Mouse (Mus musculus): ENCODE results near the gene Camta1. TPM values are rescaled to one million over a fixed set of nuclear protein-coding genes. Genes with fewer than 3 reads are reported as not detected.

The Camta1 gene
- polyA plus RNA-seq, 1 experiment from 2014 or later, result 206 TPM

GRCm38 (mm10) chr4:151741249-151742137, 120.2 kb downstream of the Camta1 start:
- no peak overlapping the region for H3K27ac ChIP-seq (ENCODE audit: low read depth, low read length)

GRCm38 (mm10) chr4:151739348-151739956, 122.2 kb downstream of the Camta1 start:
- peak; percentile 14; the same call in 1 of the 2 replicates for ATAC-seq (ENCODE audit: low read depth)
- WGBS, result 79% methylated on average over 11 of the region's 12 CpGs

More at GRCm38 (mm10) chr4:151741249-151742137, 120.2 kb downstream of the Camta1 start:
- Histone ChIP-seq H3K4me2 (ENCODE audit: low read depth, low read length) (no peak overlapping the region), H3K4me3 (ENCODE audit: low read depth, low read length) (no peak overlapping the region), H3K4me1 (ENCODE audit: control insufficient read depth, insufficient read depth, low read length) (peaks cover 12% of the 10 kb centered on the region), H3K9me3 (ENCODE audit: control insufficient read depth, low read length) (no peaks in the 10 kb centered on the region), H3K9ac (replicated peaks; ENCODE audit: low read depth, low read length) (no peak overlapping the region), H3K27me3 (ENCODE audit: control insufficient read depth, insufficient read depth, low read length) (no peaks in the 10 kb centered on the region), H3K36me3 (ENCODE audit: control insufficient read depth, insufficient read depth, low read length) (no peaks in the 10 kb centered on the region)
- WGBS, result 42% methylated on average over 20 of the region's 20 CpGs
- no peak for ATAC-seq (ENCODE audit: low read depth)

GRCm38 (mm10) chr4:151738875-151739274, 122.8 kb downstream of the Camta1 start:
- no peaks in the 10 kb centered on the region for H3K27me3 ChIP-seq (ENCODE audit: control insufficient read depth, insufficient read depth, low read length)
- no peaks in the 10 kb centered on the region for H3K9me3 ChIP-seq (ENCODE audit: control insufficient read depth, low read length)
- H3K4me1 ChIP-seq (ENCODE audit: control insufficient read depth, insufficient read depth, low read length), result peaks cover 12% of the 10 kb centered on the region
- H3K4me3 ChIP-seq (ENCODE audit: low read depth, low read length), result no peak overlapping the region
- no peak overlapping the region for H3K4me2 ChIP-seq (ENCODE audit: low read depth, low read length)
- peak overlapping the region; percentile 25; the same call in 1 of the 2 replicates for H3K27ac ChIP-seq (ENCODE audit: low read depth, low read length)
- H3K36me3 ChIP-seq (ENCODE audit: control insufficient read depth, insufficient read depth, low read length), result no peaks in the 10 kb centered on the region
- WGBS, result 61% methylated on average over 11 of the region's 11 CpGs
- no peak overlapping the region for H3K9ac ChIP-seq (replicated peaks; ENCODE audit: low read depth, low read length)
- ATAC-seq (ENCODE audit: low read depth), result no peak

More at GRCm38 (mm10) chr4:151739348-151739956, 122.2 kb downstream of the Camta1 start:
- no peaks in the 10 kb centered on the region for H3K27me3 ChIP-seq (ENCODE audit: control insufficient read depth, insufficient read depth, low read length)
- H3K9me3 ChIP-seq (ENCODE audit: control insufficient read depth, low read length), result no peaks in the 10 kb centered on the region
- H3K9ac ChIP-seq (replicated peaks; ENCODE audit: low read depth, low read length), result no peak overlapping the region
- H3K27ac ChIP-seq (ENCODE audit: low read depth, low read length), result no peak overlapping the region
- H3K4me1 ChIP-seq (ENCODE audit: control insufficient read depth, insufficient read depth, low read length), result peaks cover 12% of the 10 kb centered on the region
- H3K4me3 ChIP-seq (ENCODE audit: low read depth, low read length), result no peak overlapping the region
- no peak overlapping the region for H3K4me2 ChIP-seq (ENCODE audit: low read depth, low read length)
- H3K36me3 ChIP-seq (ENCODE audit: control insufficient read depth, insufficient read depth, low read length), result no peaks in the 10 kb centered on the region

GRCm38 (mm10) chr4:151738280-151738679, 123.4 kb downstream of the Camta1 start:
- H3K9ac ChIP-seq (replicated peaks; ENCODE audit: low read depth, low read length), result no peak overlapping the region
- peak overlapping the region; percentile 25; the same call in 1 of the 2 replicates for H3K27ac ChIP-seq (ENCODE audit: low read depth, low read length)
- H3K4me2 ChIP-seq (ENCODE audit: low read depth, low read length), result no peak overlapping the region
- H3K27me3 ChIP-seq (ENCODE audit: control insufficient read depth, insufficient read depth, low read length), result no peaks in the 10 kb centered on the region
- peaks cover 12% of the 10 kb centered on the region for H3K4me1 ChIP-seq (ENCODE audit: control insufficient read depth, insufficient read depth, low read length)
- 69% methylated on average over 5 of the region's 5 CpGs for WGBS
- no peak for ATAC-seq (ENCODE audit: low read depth)
- H3K9me3 ChIP-seq (ENCODE audit: control insufficient read depth, low read length), result no peaks in the 10 kb centered on the region
- no peaks in the 10 kb centered on the region for H3K36me3 ChIP-seq (ENCODE audit: control insufficient read depth, insufficient read depth, low read length)
- no peak overlapping the region for H3K4me3 ChIP-seq (ENCODE audit: low read depth, low read length)

- no peak for ATAC-seq (ENCODE audit: low read depth)
- no peak overlapping the region for H3K27ac ChIP-seq (ENCODE audit: low read depth, low read length)
- H3K4me1 ChIP-seq (ENCODE audit: control insufficient read depth, insufficient read depth, low read length), result 0 out of 2 replicates have a peak, but pooled peaks cover 3% of the 10 kb centered on the region
- WGBS, result 84% methylated on average over 10 of the region's 10 CpGs
- H3K27me3 ChIP-seq (ENCODE audit: control insufficient read depth, insufficient read depth, low read length), result no peaks in the 10 kb centered on the region
- no peak overlapping the region for H3K4me2 ChIP-seq (ENCODE audit: low read depth, low read length)
- H3K36me3 ChIP-seq (ENCODE audit: control insufficient read depth, insufficient read depth, low read length), result no peaks in the 10 kb centered on the region
- no peaks in the 10 kb centered on the region for H3K9me3 ChIP-seq (ENCODE audit: control insufficient read depth, low read length)
- no peak overlapping the region for H3K9ac ChIP-seq (replicated peaks; ENCODE audit: low read depth, low read length)
- no peak overlapping the region for H3K4me3 ChIP-seq (ENCODE audit: low read depth, low read length)
These were observed 129.0 kb downstream of the Camta1 start for GRCm38 (mm10) chr4:151732668-151733067.

- Histone ChIP-seq H3K4me2 (ENCODE audit: low read depth, low read length) (no peak overlapping the region), H3K9me3 (ENCODE audit: control insufficient read depth, low read length) (no peaks in the 10 kb centered on the region), H3K9ac (replicated peaks; ENCODE audit: low read depth, low read length) (no peak overlapping the region), H3K4me3 (ENCODE audit: low read depth, low read length) (no peak overlapping the region), H3K27ac (ENCODE audit: low read depth, low read length) (no peak overlapping the region), H3K4me1 (ENCODE audit: control insufficient read depth, insufficient read depth, low read length) (0 out of 2 replicates have a peak, but pooled peaks cover 3% of the 10 kb centered on the region), H3K27me3 (ENCODE audit: control insufficient read depth, insufficient read depth, low read length) (no peaks in the 10 kb centered on the region), H3K36me3 (ENCODE audit: control insufficient read depth, insufficient read depth, low read length) (no peaks in the 10 kb centered on the region)
- 77% methylated on average over 4 of the region's 4 CpGs for WGBS
- no peak for ATAC-seq (ENCODE audit: low read depth)
These were observed 131.5 kb downstream of the Camta1 start for GRCm38 (mm10) chr4:151730037-151730759.

GRCm38 (mm10) chr4:151729116-151729515, 132.6 kb downstream of the Camta1 start:
- no peak overlapping the region for H3K27ac ChIP-seq (ENCODE audit: low read depth, low read length)
- no peaks in the 10 kb centered on the region for H3K27me3 ChIP-seq (ENCODE audit: control insufficient read depth, insufficient read depth, low read length)
- H3K4me3 ChIP-seq (ENCODE audit: low read depth, low read length), result no peak overlapping the region
- 70% methylated on average over 4 of the region's 4 CpGs for WGBS
- H3K36me3 ChIP-seq (ENCODE audit: control insufficient read depth, insufficient read depth, low read length), result no peaks in the 10 kb centered on the region
- H3K4me1 ChIP-seq (ENCODE audit: control insufficient read depth, insufficient read depth, low read length), result 0 out of 2 replicates have a peak, but pooled peaks cover 3% of the 10 kb centered on the region
- no peak overlapping the region for H3K4me2 ChIP-seq (ENCODE audit: low read depth, low read length)
- ATAC-seq (ENCODE audit: low read depth), result no peak
- H3K9ac ChIP-seq (replicated peaks; ENCODE audit: low read depth, low read length), result no peak overlapping the region
- no peaks in the 10 kb centered on the region for H3K9me3 ChIP-seq (ENCODE audit: control insufficient read depth, low read length)

GRCm38 (mm10) chr4:151728391-151729065, 133.1 kb downstream of the Camta1 start:
- Histone ChIP-seq H3K36me3 (ENCODE audit: control insufficient read depth, insufficient read depth, low read length) (no peaks in the 10 kb centered on the region), H3K4me2 (ENCODE audit: low read depth, low read length) (no peak overlapping the region), H3K27me3 (ENCODE audit: control insufficient read depth, insufficient read depth, low read length) (no peaks in the 10 kb centered on the region), H3K9ac (replicated peaks; ENCODE audit: low read depth, low read length) (no peak overlapping the region), H3K4me3 (ENCODE audit: low read depth, low read length) (no peak overlapping the region), H3K9me3 (ENCODE audit: control insufficient read depth, low read length) (no peaks in the 10 kb centered on the region), H3K27ac (ENCODE audit: low read depth, low read length) (no peak overlapping the region), H3K4me1 (ENCODE audit: control insufficient read depth, insufficient read depth, low read length) (0 out of 2 replicates have a peak, but pooled peaks cover 3% of the 10 kb centered on the region)
- 61% methylated on average over 11 of the region's 11 CpGs for WGBS
- no peak for ATAC-seq (ENCODE audit: low read depth)
